Mouse (Mus musculus) adrenal gland, postnatal 4 days (tissue): ENCODE measurements around the gene Ncoa1. TPM values are rescaled to one million over a fixed set of nuclear protein-coding genes. Genes with fewer than 3 reads are reported as not detected.

Source experiments
- DNase-seq, 2 experiments: peaks; one replicate each; pipeline ENCODE4 v3.0.0; 2021 to 2022; ENCODE audit warnings: low spot score in 2 of 2, mixed read lengths in 2 of 2
- long read RNA-seq, 2 experiments: library from polyadenylated mRNA; stranded (forward); transcript quantifications; one replicate each; pipeline ENCODE4 v2.0.0; 2021
- total RNA-seq, 2 experiments: library from RNA; stranded (reverse); gene quantifications; 2 replicates each; pipeline ENCODE4 v1.2.3; 2021

The Ncoa1 gene
- 10 to 100 TPM; 47.5 to 48.2 TPM for total RNA-seq
- long read RNA-seq, experiment 1, full-length matches to known transcripts = 3 of 20 reads
- long read RNA-seq, experiment 1, partial matches to known transcripts = 5 of 20 reads
- long read RNA-seq, experiment 1, other reads (novel, unspliced or antisense) = 12 of 20 reads
- long read RNA-seq, experiment 2, full-length matches to known transcripts = 3 of 37 reads
- long read RNA-seq, experiment 2, partial matches to known transcripts = 12 of 37 reads
- long read RNA-seq, experiment 2, other reads (novel, unspliced or antisense) = 22 of 37 reads

DNA sequence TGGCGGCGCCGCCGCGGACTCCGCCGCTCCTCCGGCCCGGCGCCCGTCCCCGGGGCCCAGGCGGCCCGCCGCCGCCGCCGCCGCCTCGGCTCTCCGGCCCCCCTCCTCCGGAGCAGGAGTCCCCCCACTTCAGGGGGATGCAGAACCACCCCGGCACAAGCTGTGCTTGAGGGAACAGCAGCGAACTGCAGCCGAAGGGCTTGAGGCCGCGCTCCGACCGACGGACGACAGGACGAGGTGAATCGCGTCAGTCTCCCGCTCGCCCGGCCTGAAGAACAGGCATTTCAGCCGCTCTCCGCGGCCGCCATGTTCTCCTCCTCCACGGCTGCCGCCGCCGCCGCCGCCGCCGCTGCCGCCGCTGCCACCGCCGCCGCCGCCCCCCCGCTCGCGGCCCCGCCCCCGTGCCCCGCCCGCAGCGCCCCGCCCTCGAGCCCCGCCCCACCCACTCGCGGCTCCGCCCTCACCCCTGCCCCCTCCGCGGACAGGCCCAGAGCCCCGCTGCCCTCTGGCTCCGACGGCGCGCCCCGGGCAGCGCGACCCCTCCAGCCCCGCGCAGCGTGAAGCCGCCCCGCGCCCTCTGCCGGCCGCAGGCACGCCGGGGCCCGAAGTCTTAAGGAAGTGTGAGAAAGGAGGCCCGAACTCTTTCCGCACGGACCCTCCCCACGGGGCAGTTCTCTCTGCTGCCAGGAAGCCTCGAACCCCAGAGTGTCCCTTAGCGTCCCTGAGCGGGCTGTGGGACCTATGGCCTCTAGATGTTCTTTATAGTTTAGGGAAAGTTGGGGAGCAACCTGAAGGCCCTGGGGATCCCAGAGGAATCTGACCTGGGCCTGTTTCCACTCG, at the start of gene Ncoa1:
Ncoa1 (minus strand) TSS at position 351 of the 840 bp plus-strand sequence.
- peak; percentile 58 for DNase-seq

GRCm38 (mm10) chr12:4524546-4524945, 47.6 kb upstream of the Ncoa1 start:
- DNase-seq = no peak

DNA sequence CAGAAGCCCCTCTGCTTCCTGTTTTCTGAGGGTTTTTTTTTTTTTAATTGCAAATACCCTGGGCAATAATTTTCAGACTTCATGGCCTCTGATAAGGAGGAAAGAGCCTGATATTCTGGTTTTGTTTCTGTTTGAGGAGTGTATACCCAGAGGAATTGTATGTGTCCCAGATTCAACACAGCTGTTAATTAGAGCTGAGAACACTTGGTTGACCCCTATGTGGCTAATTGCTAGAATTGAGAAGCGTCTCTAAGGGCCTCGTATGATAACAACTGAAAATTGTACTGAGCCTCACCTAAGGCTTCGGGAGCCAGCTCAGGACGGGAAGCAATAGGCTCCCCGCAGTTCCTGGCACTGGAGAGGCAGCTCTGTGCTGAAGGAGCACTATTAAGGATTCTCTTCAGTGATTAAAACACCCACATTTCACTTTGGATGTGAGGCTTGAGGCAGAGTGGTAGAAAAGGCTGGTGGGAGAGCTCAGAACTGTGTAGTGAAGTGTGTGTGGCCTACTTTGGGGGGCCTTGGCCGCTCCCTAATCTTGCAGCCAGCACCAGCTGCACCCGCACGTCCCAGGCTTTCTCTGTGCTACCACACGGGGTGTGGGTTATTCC, 46.8 kb upstream of the Ncoa1 start:
- DNase-seq = no peak

GRCm38 (mm10) chr12:4523208-4523607, 46.2 kb upstream of the Ncoa1 start:
- DNase-seq = peak in 1 of 2 experiments; percentile 15

DNA sequence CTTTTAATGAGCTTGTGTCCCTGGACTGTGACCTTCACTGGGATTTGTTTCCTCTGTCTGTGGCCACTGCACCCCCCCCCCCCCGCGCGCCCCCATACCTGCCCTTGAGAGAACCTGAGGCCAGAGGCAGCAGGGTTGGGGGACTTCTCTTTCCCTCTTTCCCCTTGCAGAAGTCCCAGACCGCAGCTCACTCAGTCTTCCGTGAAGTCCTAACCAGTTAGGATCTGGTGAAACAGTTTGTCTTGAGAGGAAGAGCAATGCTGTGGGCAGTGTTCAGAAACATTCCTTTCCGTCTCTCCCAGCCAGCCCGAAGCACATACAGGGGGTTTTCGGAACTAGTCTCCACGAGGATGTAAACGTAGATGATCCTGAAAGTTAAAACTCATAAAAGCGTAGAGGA, 42.0 kb upstream of the Ncoa1 start:
- DNase-seq = no peak

- no peak for DNase-seq
Measured at GRCm38 (mm10) chr12:4509591-4510061, 32.6 kb upstream of the Ncoa1 start.

- no peak for DNase-seq
Measured at GRCm38 (mm10) chr12:4508182-4508581, 31.2 kb upstream of the Ncoa1 start.

DNA sequence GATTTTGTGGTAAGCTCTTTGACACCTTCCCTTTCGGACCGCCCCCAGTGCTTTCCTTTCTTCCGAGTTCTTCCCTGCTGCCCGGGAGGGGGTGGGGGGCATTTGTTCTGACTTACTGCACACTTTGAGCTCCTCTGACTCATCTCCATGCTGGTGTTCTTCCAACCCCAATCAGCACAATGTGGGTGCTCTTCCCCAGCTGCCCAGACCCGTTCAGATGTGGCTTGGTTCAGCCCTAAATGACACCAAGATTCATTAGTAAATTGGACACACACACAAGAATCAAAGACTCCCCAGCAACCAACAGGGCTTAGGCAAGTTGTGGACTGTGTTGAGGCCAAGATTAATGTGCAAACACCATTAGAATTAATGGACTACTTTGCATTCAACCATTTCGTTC, 30.5 kb upstream of the Ncoa1 start:
- DNase-seq = no peak

GRCm38 (mm10) chr12:4506810-4507430, 29.9 kb upstream of the Ncoa1 start:
- no peak for DNase-seq

- no peak for DNase-seq
Measured at GRCm38 (mm10) chr12:4505298-4505697, 28.3 kb upstream of the Ncoa1 start.

DNA sequence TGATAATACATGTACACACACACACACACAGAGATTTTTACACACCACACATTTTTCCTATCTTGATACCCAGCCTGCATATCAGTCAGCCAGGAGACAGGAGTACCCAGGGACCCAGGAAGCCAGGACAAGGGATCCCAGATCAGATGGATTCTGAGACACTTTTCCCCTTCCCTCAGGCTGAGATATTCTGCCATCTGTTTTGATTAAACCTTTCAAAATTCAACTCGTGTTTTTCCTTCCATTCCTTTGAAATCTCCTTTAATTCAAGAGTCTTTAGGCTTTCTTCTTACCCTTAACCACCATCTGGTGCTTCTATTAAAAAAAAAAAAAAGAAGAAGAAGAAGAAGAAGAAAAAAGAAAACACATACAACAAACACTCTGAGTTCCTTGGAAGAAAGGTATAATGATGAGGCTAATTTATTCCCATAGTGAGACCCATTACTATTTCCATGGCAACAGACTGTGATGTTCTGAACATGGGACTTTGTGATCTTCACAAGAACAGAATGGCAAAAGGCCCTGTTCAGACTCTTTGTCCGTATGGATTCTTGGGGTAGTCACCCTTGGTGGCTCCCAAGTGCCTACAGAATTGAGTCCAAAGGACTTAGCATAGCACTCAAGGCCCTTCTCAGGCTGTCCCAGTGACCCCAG, 26.8 kb upstream of the Ncoa1 start:
- no peak for DNase-seq

DNA sequence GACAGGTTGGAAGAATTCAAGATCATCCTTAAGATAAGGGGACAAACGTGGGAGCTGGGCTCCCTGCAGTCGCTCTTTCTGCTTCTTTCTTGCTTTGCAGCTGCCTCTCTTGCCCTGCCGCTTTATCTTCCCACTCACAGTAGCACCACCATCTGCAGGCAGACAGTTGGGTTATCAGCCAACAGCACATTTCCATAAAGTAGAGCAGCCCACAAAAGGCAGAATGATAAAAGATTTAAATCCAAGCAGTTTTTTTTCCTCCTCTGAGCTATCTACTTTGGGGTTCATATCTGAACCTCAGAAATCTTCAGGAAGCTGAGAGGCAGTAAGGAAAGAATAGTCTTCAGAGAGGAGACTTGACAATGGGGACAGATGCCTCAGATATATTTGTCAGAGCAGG, 24.9 kb upstream of the Ncoa1 start:
- DNase-seq = no peak

DNA sequence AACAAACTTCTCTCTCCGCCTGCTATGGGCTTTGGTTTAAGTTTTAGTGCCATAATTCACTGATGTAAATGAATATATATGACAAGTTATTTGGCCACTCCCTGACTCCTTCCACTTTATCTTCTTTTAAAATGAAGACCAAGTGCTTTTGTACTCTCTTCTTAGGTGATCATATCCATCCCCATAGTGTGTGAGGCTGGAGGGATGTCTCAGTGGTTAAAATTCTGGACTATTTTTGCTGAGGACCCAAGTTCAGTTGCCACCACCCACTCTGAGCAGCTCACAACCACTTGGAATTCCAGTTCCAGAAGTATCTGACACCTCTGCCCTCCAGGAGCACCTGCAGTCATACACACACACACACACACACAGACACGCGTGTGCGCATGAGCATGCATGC, 23.5 kb upstream of the Ncoa1 start:
- no peak for DNase-seq

GRCm38 (mm10) chr12:4499651-4500175, 22.7 kb upstream of the Ncoa1 start:
- no peak for DNase-seq

- peak; percentile 38 to 57 for DNase-seq
Measured at GRCm38 (mm10) chr12:4488411-4488810, 11.4 kb upstream of the Ncoa1 start.

- no peak for DNase-seq
Measured at GRCm38 (mm10) chr12:4483386-4483785, 6.4 kb upstream of the Ncoa1 start.

DNA sequence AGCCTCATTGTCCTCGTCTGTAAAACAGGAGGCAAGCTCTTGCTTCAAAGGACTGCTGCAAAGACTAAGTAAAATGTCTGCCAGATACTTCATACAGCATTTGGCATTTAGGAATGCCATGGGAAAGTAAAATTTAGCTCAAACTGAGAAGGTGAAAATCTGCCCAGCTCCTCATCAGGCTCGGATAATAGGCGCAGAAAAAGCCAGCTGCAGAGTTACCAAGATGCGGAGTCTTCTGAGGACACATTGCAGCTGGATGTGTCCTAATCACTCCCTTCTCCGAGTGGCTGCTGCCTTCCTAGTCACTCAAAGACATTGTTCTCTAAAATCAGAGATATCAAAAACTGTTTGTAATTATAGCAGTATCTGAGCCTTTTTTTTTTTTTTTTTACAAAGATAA, 4.7 kb upstream of the Ncoa1 start:
- DNase-seq = no peak

- DNase-seq = no peak
Measured at GRCm38 (mm10) chr12:4480250-4480649, 3.3 kb upstream of the Ncoa1 start.

- no peak for DNase-seq
Measured at GRCm38 (mm10) chr12:4479171-4479881, 2.3 kb upstream of the Ncoa1 start.
